Mouse (Mus musculus): Measurements from ENCODE around the gene Adora1. TPM values are rescaled to one million over a fixed set of nuclear protein-coding genes. Genes with fewer than 3 reads are reported as not detected.

Adora1 gene
- polyA plus RNA-seq, 1 experiment from 2014 or later: 21.5 TPM

DNA sequence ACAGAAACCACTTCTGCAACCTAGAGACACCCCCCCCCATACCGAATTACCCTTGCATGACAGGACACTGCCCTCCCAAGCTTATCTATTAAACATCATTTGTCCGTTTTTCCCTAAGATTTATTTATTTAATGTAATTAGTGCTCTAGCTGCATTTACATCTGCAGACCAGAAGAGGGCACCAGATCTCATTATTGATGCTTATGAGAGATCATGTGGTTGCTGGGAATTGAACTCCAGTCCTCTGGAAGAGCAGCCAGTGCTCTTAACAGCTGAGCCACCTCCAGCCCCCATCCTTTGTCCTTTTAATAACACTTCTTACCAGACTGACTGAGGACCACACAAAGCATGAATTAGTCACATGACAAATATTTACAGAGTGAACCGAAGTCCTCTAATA, 80.6 kb downstream of the Adora1 start:
- Histone ChIP-seq H3K9ac (replicated peaks; ENCODE audit: low read depth, low read length) (no peak overlapping the region), H3K4me3 (replicated peaks; ENCODE audit: low read length) (no peak overlapping the region), H3K27ac (ENCODE audit: low read length) (no peak overlapping the region), H3K4me2 (ENCODE audit: low read length) (no peak overlapping the region), H3K4me1 (replicated peaks; ENCODE audit: control insufficient read depth, insufficient read depth, low read length) (no peaks in the 10 kb centered on the region), H3K36me3 (ENCODE audit: control insufficient read depth, insufficient read depth) (no peaks in the 10 kb centered on the region), H3K9me3 (ENCODE audit: control insufficient read depth, low read length) (no peaks in the 10 kb centered on the region; the same call in 1 of the 2 replicates), H3K27me3 (replicated peaks; ENCODE audit: control insufficient read depth, insufficient read depth, low read length) (no peaks in the 10 kb centered on the region)
- WGBS: 58% methylated on average over 3 of the region's 3 CpGs
- ATAC-seq: no peak

GRCm38 (mm10) chr1:134154121-134154520, 81.1 kb downstream of the Adora1 start:
- WGBS: 88% methylated on average over 3 of the region's 3 CpGs
- no peaks in the 10 kb centered on the region; the same call in 1 of the 2 replicates for H3K9me3 ChIP-seq (ENCODE audit: control insufficient read depth, low read length)
- no peak for ATAC-seq
- H3K9ac ChIP-seq (replicated peaks; ENCODE audit: low read depth, low read length): no peak overlapping the region
- H3K4me3 ChIP-seq (replicated peaks; ENCODE audit: low read length): no peak overlapping the region
- H3K36me3 ChIP-seq (ENCODE audit: control insufficient read depth, insufficient read depth): no peaks in the 10 kb centered on the region
- no peak overlapping the region for H3K27ac ChIP-seq (ENCODE audit: low read length)
- no peaks in the 10 kb centered on the region for H3K4me1 ChIP-seq (replicated peaks; ENCODE audit: control insufficient read depth, insufficient read depth, low read length)
- no peaks in the 10 kb centered on the region for H3K27me3 ChIP-seq (replicated peaks; ENCODE audit: control insufficient read depth, insufficient read depth, low read length)
- H3K4me2 ChIP-seq (ENCODE audit: low read length): no peak overlapping the region

GRCm38 (mm10) chr1:134152626-134153590, 82.3 kb downstream of the Adora1 start:
- no peaks in the 10 kb centered on the region for H3K27me3 ChIP-seq (replicated peaks; ENCODE audit: control insufficient read depth, insufficient read depth, low read length)
- H3K4me1 ChIP-seq (replicated peaks; ENCODE audit: control insufficient read depth, insufficient read depth, low read length): no peaks in the 10 kb centered on the region
- no peak overlapping the region for H3K9ac ChIP-seq (replicated peaks; ENCODE audit: low read depth, low read length)
- no peak for ATAC-seq
- no peaks in the 10 kb centered on the region for H3K36me3 ChIP-seq (ENCODE audit: control insufficient read depth, insufficient read depth)
- no peak overlapping the region for H3K27ac ChIP-seq (ENCODE audit: low read length)
- no peak overlapping the region for H3K4me3 ChIP-seq (replicated peaks; ENCODE audit: low read length)
- H3K9me3 ChIP-seq (ENCODE audit: control insufficient read depth, low read length): no peaks in the 10 kb centered on the region; the same call in 1 of the 2 replicates
- H3K4me2 ChIP-seq (ENCODE audit: low read length): no peak overlapping the region
- 80% methylated on average over 21 of the region's 21 CpGs for WGBS

DNA sequence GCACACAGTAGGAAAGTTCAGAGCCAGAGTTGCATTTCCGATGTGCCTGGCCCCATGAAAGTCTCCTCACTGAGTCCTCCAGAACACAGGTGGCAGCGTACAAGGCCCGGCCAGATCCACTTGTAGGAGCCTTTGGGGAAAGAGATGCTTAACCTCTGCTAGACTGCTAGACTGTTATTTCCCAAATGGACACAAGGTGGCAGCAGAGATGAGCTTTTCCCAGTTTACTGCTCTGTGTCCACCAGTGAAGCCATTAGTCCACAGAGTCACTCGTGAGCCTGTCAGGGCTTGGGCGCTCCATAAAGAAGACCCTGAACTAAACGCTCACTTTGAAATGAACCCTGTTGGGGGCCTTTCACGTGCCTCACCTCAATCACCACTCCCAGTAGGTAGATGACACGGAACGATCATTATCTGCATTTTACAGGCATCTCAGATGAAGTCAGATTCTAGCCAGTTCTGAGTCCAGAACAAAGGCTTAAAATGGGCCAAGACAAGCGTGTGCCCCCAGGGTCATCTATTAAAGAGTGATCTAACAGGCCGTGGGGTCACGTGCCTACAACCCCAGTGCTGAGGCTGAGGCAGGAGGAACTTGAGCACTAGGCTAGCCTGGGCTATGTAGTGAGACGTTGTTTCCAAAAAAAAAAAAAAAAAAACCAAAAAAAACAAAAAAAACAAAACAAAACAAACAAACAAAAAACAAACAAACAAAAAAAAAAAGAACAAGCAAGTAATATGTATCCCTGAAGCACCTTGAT, 83.4 kb downstream of the Adora1 start:
- 30% methylated on average over 13 of the region's 13 CpGs for WGBS

DNA sequence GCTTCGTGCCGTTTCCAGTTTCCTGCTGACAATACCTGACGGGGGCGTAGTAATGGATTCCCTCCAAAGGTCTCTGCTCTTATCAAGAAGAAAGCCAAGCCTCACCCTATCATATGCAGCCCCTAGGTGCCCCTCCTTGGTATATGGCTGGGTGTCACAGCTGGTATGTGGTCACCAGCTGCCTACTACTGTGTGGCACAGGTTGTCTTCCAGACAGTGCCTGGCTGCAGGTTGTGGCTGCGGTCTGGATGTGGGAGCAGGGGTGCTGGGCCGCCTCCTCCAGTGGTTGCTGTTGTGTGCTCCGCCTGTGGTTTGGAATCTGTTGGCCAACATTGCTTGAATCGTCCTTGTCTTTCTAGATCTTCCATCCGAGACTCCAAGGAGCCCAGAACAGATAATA, 84.5 kb downstream of the Adora1 start:
- H3K9ac ChIP-seq (replicated peaks; ENCODE audit: low read depth, low read length): no peak overlapping the region
- H3K36me3 ChIP-seq (ENCODE audit: control insufficient read depth, insufficient read depth): no peaks in the 10 kb centered on the region
- H3K9me3 ChIP-seq (ENCODE audit: control insufficient read depth, low read length): no peaks in the 10 kb centered on the region; the same call in 1 of the 2 replicates
- ATAC-seq: no peak
- WGBS: 95% methylated on average over 9 of the region's 9 CpGs
- no peak overlapping the region for H3K4me2 ChIP-seq (ENCODE audit: low read length)
- H3K4me1 ChIP-seq (replicated peaks; ENCODE audit: control insufficient read depth, insufficient read depth, low read length): no peaks in the 10 kb centered on the region
- no peak overlapping the region for H3K27ac ChIP-seq (ENCODE audit: low read length)
- H3K27me3 ChIP-seq (replicated peaks; ENCODE audit: control insufficient read depth, insufficient read depth, low read length): no peaks in the 10 kb centered on the region
- no peak overlapping the region for H3K4me3 ChIP-seq (replicated peaks; ENCODE audit: low read length)

More for the DNA sequence above, 83.4 kb downstream of the Adora1 start:
- ATAC-seq: peak; percentile 80
- Histone ChIP-seq H3K4me2 (ENCODE audit: low read length) (no peak overlapping the region), H3K4me1 (replicated peaks; ENCODE audit: control insufficient read depth, insufficient read depth, low read length) (no peaks in the 10 kb centered on the region), H3K27ac (ENCODE audit: low read length) (no peak overlapping the region), H3K4me3 (replicated peaks; ENCODE audit: low read length) (no peak overlapping the region), H3K9me3 (ENCODE audit: control insufficient read depth, low read length) (no peaks in the 10 kb centered on the region; the same call in 1 of the 2 replicates), H3K36me3 (ENCODE audit: control insufficient read depth, insufficient read depth) (no peaks in the 10 kb centered on the region), H3K27me3 (replicated peaks; ENCODE audit: control insufficient read depth, insufficient read depth, low read length) (no peaks in the 10 kb centered on the region), H3K9ac (replicated peaks; ENCODE audit: low read depth, low read length) (no peak overlapping the region)

DNA sequence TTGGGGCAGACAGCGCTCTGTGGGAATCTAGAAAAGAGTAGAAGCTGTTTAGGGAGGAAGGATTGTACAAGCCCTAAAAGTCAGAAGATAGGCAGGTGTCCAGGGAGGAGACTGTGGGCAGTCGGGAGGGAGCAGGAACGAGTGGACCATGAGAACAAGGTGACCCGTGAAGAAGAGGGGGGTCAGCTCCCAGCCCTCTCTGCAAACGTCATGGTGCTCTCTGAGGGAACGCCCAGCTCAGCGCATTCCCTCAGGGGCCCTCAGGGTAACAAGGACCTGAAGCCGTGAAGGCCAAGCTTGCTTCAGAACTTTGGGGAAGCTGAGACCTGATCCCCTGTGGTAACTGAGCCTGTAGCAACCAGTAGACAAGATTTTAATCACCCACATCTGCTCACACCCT, 85.2 kb downstream of the Adora1 start:
- Histone ChIP-seq H3K36me3 (ENCODE audit: control insufficient read depth, insufficient read depth) (no peaks in the 10 kb centered on the region), H3K27me3 (replicated peaks; ENCODE audit: control insufficient read depth, insufficient read depth, low read length) (no peaks in the 10 kb centered on the region), H3K4me1 (replicated peaks; ENCODE audit: control insufficient read depth, insufficient read depth, low read length) (no peaks in the 10 kb centered on the region), H3K27ac (ENCODE audit: low read length) (no peak overlapping the region), H3K4me3 (replicated peaks; ENCODE audit: low read length) (no peak overlapping the region), H3K9ac (replicated peaks; ENCODE audit: low read depth, low read length) (no peak overlapping the region), H3K9me3 (ENCODE audit: control insufficient read depth, low read length) (no peaks in the 10 kb centered on the region; the same call in 1 of the 2 replicates), H3K4me2 (ENCODE audit: low read length) (no peak overlapping the region)
- 68% methylated on average over 8 of the region's 8 CpGs for WGBS
- no peak for ATAC-seq

Other genes starting within 250 kb of the Adora1 start
- gene Fmod, start 198.2 kb downstream of the Adora1 start, polyA plus RNA-seq (2015; fragmentation: Nextera tagmentation; extraction: Ambion mirVana): 7.8 and 12.6 TPM in 2 replicates
- gene Btg2, start 156.3 kb downstream of the Adora1 start, polyA plus RNA-seq (2015; fragmentation: Nextera tagmentation; extraction: Ambion mirVana): 56.0 and 66.4 TPM in 2 replicates
- 0.14 TPM in 1 of 2 replicates, not detected in the other for gene Chit1, start 124.2 kb downstream of the Adora1 start, polyA plus RNA-seq (2015; fragmentation: Nextera tagmentation; extraction: Ambion mirVana)
- 1.9 and 2.1 TPM in 2 replicates for gene Chil1, start 53.3 kb downstream of the Adora1 start, polyA plus RNA-seq (2015; fragmentation: Nextera tagmentation; extraction: Ambion mirVana)
- 0.24 TPM in 1 of 2 replicates, not detected in the other for gene Mybph, start 42.0 kb downstream of the Adora1 start, polyA plus RNA-seq (2015; fragmentation: Nextera tagmentation; extraction: Ambion mirVana)
- gene Myog, start 54.6 kb upstream of the Adora1 start, polyA plus RNA-seq (2015; fragmentation: Nextera tagmentation; extraction: Ambion mirVana): 0.32 TPM in 1 of 2 replicates, not detected in the other
- gene Ppfia4, start 97.5 kb upstream of the Adora1 start, polyA plus RNA-seq (2015; fragmentation: Nextera tagmentation; extraction: Ambion mirVana): 11.1 and 16.4 TPM in 2 replicates
- 150 and 151 TPM in 2 replicates for gene Tmem183a, start 126.5 kb upstream of the Adora1 start, polyA plus RNA-seq (2015; fragmentation: Nextera tagmentation; extraction: Ambion mirVana)
- gene 4933406M09Rik, start 150.5 kb upstream of the Adora1 start, polyA plus RNA-seq (2015; fragmentation: Nextera tagmentation; extraction: Ambion mirVana): not detected in 2 replicates
- gene Cyb5r1, start 170.1 kb upstream of the Adora1 start, polyA plus RNA-seq (2015; fragmentation: Nextera tagmentation; extraction: Ambion mirVana): 20.3 and 23.3 TPM in 2 replicates
- 63.9 and 65.5 TPM in 2 replicates for gene Adipor1, start 179.9 kb upstream of the Adora1 start, polyA plus RNA-seq (2015; fragmentation: Nextera tagmentation; extraction: Ambion mirVana)
- gene Klhl12, start 220.1 kb upstream of the Adora1 start, polyA plus RNA-seq (2015; fragmentation: Nextera tagmentation; extraction: Ambion mirVana): 42.5 and 44.6 TPM in 2 replicates

All from forebrain, embryonic 16.5 days (tissue).